Comparison of ENCODE assay signal across 23 mouse cellular contexts in genomic region chr9:99097668-99098067, GRCm38 (mm10). TPM values are rescaled to one million over a fixed set of nuclear protein-coding genes. Genes with fewer than 3 reads are reported as not detected.
DNase-seq lines count a peak whose midpoint lies in the region; ATAC-seq and TF ChIP-seq lines count a peak whose summit lies in the region.
"Had no signal": no experiment of that assay in that cellular context is flagged by ENCODE, and none has a peak within 500 bp of the region (broad histone marks: within the 10 kb centered on the region; RNA-seq: fewer than 3 reads in every experiment).

No protein-coding gene starts in this region.

- H3K4me1 ChIP-seq in heart, adult 2 months (ENCODE audit: control insufficient read depth, insufficient read depth, low read length) = peaks cover 10% of the 10 kb centered on the region
- peaks cover 9% of the 10 kb centered on the region for H3K4me1 ChIP-seq in hindbrain, embryonic 10.5 days (replicated peaks)
- peaks cover 4% of the 10 kb centered on the region; the same call in 1 of the 2 replicates for H3K4me1 ChIP-seq in hindbrain, embryonic 12.5 days
- no peaks in the 10 kb centered on the region for H3K4me1 ChIP-seq in embryonic facial prominence, embryonic 11.5 days (ENCODE audit: control insufficient read depth, insufficient read depth, low read length)
- H3K4me1 ChIP-seq: forebrain, embryonic 15.5 days had no signal

- TF ChIP-seq EP300 in heart, adult 2 months (IDR thresholded peaks at IDR 0.05; ENCODE audit: insufficient read depth, low read depth, low read length) = 0 out of 2 replicates have a peak, but pooled peaks have one; percentile 20

- no peaks in the 10 kb centered on the region for H3K79me2 ChIP-seq in heart, adult 2 months (replicated peaks; ENCODE audit: control insufficient read depth, insufficient read depth, low read length)

- no peak overlapping the region; the same call in 1 of the 2 replicates for H3K4me3 ChIP-seq in heart, adult 2 months
- H3K4me3 ChIP-seq in hindbrain, embryonic 10.5 days = no peak overlapping the region
- no peak overlapping the region for H3K4me3 ChIP-seq in hindbrain, embryonic 12.5 days
- H3K4me3 ChIP-seq in embryonic facial prominence, embryonic 11.5 days (ENCODE audit: low read depth, low read length) = no peak overlapping the region
- H3K4me3 ChIP-seq: forebrain, embryonic 15.5 days; heart, embryonic 13.5 days; hindbrain, embryonic 13.5 days had no signal

- no peak for ATAC-seq in hindbrain, embryonic 12.5 days (ENCODE audit: low FRiP score)
- ATAC-seq in embryonic facial prominence, embryonic 11.5 days (replicated peaks; ENCODE audit: insufficient number of reproducible peaks, low FRiP score, low TSS enrichment, low read depth) = no peak
- ATAC-seq: CD4-positive, CD25-positive, alpha-beta regulatory T cell, adult 4 months; forebrain, embryonic 15.5 days; hindbrain, postnatal 0 days had no signal

- TF ChIP-seq CTCF in heart, adult 2 months (IDR thresholded peaks at IDR 0.05) = no peak

- no peak overlapping the region for H3K4me2 ChIP-seq in hindbrain, embryonic 12.5 days (replicated peaks)
- H3K4me2 ChIP-seq in embryonic facial prominence, embryonic 11.5 days (ENCODE audit: low read depth, low read length) = no peak overlapping the region
- H3K4me2 ChIP-seq: forebrain, embryonic 15.5 days; hindbrain, embryonic 13.5 days had no signal

- no peaks in the 10 kb centered on the region for H3K9me3 ChIP-seq in hindbrain, embryonic 10.5 days
- no peaks in the 10 kb centered on the region for H3K9me3 ChIP-seq in hindbrain, embryonic 12.5 days (replicated peaks)
- no peaks in the 10 kb centered on the region for H3K9me3 ChIP-seq in embryonic facial prominence, embryonic 11.5 days (replicated peaks; ENCODE audit: control insufficient read depth, low read length)
- H3K9me3 ChIP-seq: forebrain, embryonic 15.5 days; G1E; heart, embryonic 13.5 days; hindbrain, embryonic 13.5 days had no signal

- H3K9ac ChIP-seq in heart, adult 2 months (ENCODE audit: low read depth, low read length) = no peak overlapping the region
- no peak overlapping the region for H3K9ac ChIP-seq in hindbrain, embryonic 12.5 days
- no peak overlapping the region for H3K9ac ChIP-seq in embryonic facial prominence, embryonic 11.5 days (replicated peaks; ENCODE audit: low read length)
- H3K9ac ChIP-seq: forebrain, embryonic 15.5 days; hindbrain, embryonic 13.5 days had no signal

- WGBS in heart, adult 2 months = 33% methylated on average over 1 of the region's 1 CpGs
- WGBS in hindbrain, embryonic 10.5 days = 42% methylated on average over 1 of the region's 1 CpGs
- WGBS in hindbrain, embryonic 12.5 days = 40% methylated on average over 1 of the region's 1 CpGs
- WGBS in embryonic facial prominence, embryonic 11.5 days = 20% methylated on average over 1 of the region's 1 CpGs

- intact Hi-C loops in heart, adult 2 months (cut with DNase I) = loop anchor here (5.0 kb wide), 1 partner anchor 40 kb away; no protein-coding TSS in a partner anchor

- no peaks in the 10 kb centered on the region for H3K27me3 ChIP-seq in heart, adult 2 months (ENCODE audit: control insufficient read depth, insufficient read depth, low read length)
- no peaks in the 10 kb centered on the region for H3K27me3 ChIP-seq in hindbrain, embryonic 10.5 days (ENCODE audit: insufficient read depth, poor library complexity, severe bottlenecking)
- H3K27me3 ChIP-seq in hindbrain, embryonic 12.5 days = no peaks in the 10 kb centered on the region
- no peaks in the 10 kb centered on the region for H3K27me3 ChIP-seq in embryonic facial prominence, embryonic 11.5 days (ENCODE audit: control insufficient read depth, insufficient read depth, low read length)
- H3K27me3 ChIP-seq: forebrain, embryonic 15.5 days; heart, embryonic 13.5 days; hindbrain, embryonic 13.5 days had no signal

- 0 out of 2 replicates have a peak, but pooled peaks have one; percentile 28 for TF ChIP-seq POLR2A in heart, adult 2 months (IDR thresholded peaks at IDR 0.05; ENCODE audit: insufficient read depth, low read depth, low read length)

- DNase-seq in embryo, embryonic 10 days (ENCODE audit: low spot score) = peak; percentile 47
- DNase-seq in embryo, embryonic 11 days = no peak
- peak in 1 of 2 experiments; percentile 16 for DNase-seq in heart, adult 2 months
- DNase-seq in heart, adult 8-10 months (ENCODE audit: low spot score) = no peak
- DNase-seq in hindbrain, embryonic 10.5 days (ENCODE audit: low spot score) = peak; percentile 26
- DNase-seq in embryonic facial prominence, embryonic 11.5 days (ENCODE audit: low spot score) = peak; percentile 50
- no peak for DNase-seq in layer of hippocampus, adult 8-10 months (ENCODE audit: low spot score in 2 of 2)
- DNase-seq: adrenal gland, adult 8-10 months; adrenal gland, postnatal 36 days; B cell, adult 2 months; cerebellum, adult 11-12 months; cerebellum, adult 9-10 months; cerebellum, postnatal 25 days; gastrocnemius, postnatal 10 days; kidney, adult 11 months; kidney, adult 9 months had no signal

- peaks cover 11% of the 10 kb centered on the region for H3K36me3 ChIP-seq in heart, adult 2 months (ENCODE audit: control insufficient read depth, insufficient read depth, low read length)
- 0 out of 2 replicates have a peak, but pooled peaks cover 4% of the 10 kb centered on the region for H3K36me3 ChIP-seq in hindbrain, embryonic 10.5 days
- no peaks in the 10 kb centered on the region for H3K36me3 ChIP-seq in hindbrain, embryonic 12.5 days
- no peaks in the 10 kb centered on the region for H3K36me3 ChIP-seq in embryonic facial prominence, embryonic 11.5 days (replicated peaks; ENCODE audit: control insufficient read depth, insufficient read depth, low read depth, low read length)

- H3K27ac ChIP-seq in heart, adult 2 months = peak overlapping the region; percentile 92
- no peak overlapping the region for H3K27ac ChIP-seq in hindbrain, embryonic 10.5 days
- H3K27ac ChIP-seq in hindbrain, embryonic 12.5 days = no peak overlapping the region
- no peak overlapping the region for H3K27ac ChIP-seq in embryonic facial prominence, embryonic 11.5 days (replicated peaks; ENCODE audit: low read depth, low read length)
- H3K27ac ChIP-seq: forebrain, embryonic 15.5 days; hindbrain, embryonic 13.5 days; hindbrain, postnatal 0 days had no signal

RNA-seq across cellular contexts. Expression of gene Pik3cb, which starts 42.8 kb away (rescaled TPM):
- 10 to 100 TPM in 1 of 2 experiments, 1 to 10 TPM in 1; 10.0 to 10.8 TPM for total RNA-seq in heart, adult 2 months (2021)
- polyA plus RNA-seq in heart, adult 2 months (2012; rRNA removed) = 2.6 and 6.3 TPM in 2 replicates
- 10 to 100 TPM; 11.9 to 12.9 (median 12.3) TPM for total RNA-seq in heart, adult 8-10 months (2022)
- polyA plus RNA-seq in hindbrain, embryonic 10.5 days (2016; fragmentation: Nextera tagmentation; extraction: Ambion mirVana) = 1.6 and 2.8 TPM in 2 replicates
- 2.2 and 4.5 TPM in 2 replicates for polyA plus RNA-seq in hindbrain, embryonic 12.5 days (2016; fragmentation: Nextera tagmentation; extraction: Ambion mirVana)
- 0.90 and 1.2 TPM in 2 replicates for polyA plus RNA-seq in embryonic facial prominence, embryonic 11.5 days (2014; fragmentation: Nextera tagmentation; extraction: Ambion mirVana)
- 10 to 100 TPM; 26.4 to 29.2 (median 27.6) TPM for total RNA-seq in layer of hippocampus, adult 8-10 months (2022)

Comparison
In these comparisons a context has a peak if more than half of its experiments do, and no peak if none do; other contexts are left out.
1. DNase-seq: peak in embryo, embryonic 10 days (single experiment), hindbrain, embryonic 10.5 days (single experiment) and embryonic facial prominence, embryonic 11.5 days (single experiment); none in embryo, embryonic 11 days (single experiment), heart, adult 8-10 months (single experiment) and layer of hippocampus, adult 8-10 months (0 of 2).